Mouse (Mus musculus) ES-E14 (cell line): Measurements from ENCODE around the gene Bzw1. TPM values are rescaled to one million over a fixed set of nuclear protein-coding genes. Genes with fewer than 3 reads are reported as not detected.
A peak's percentile ranks its signal among the peaks of the same experiment; 100 is the strongest.

Source experiments
- DNase-seq: peaks from one replicate; pipeline ENCODE4 v3.0.0-alpha.2; 2013; ENCODE audit warnings: low read depth, low spot score
- H3K27ac ChIP-seq: 2 replicates; pipeline ENCODE4 v1.5.1; 2012; ENCODE audit warnings: low read depth, mild to moderate bottlenecking, low read length, moderate library complexity, mixed read lengths; ENCODE audit not compliant: poor library complexity, insufficient read depth, severe bottlenecking
- H3K36me3 ChIP-seq: 2 replicates; pipeline ENCODE4 v1.6.1; 2012; ENCODE audit warnings: mild to moderate bottlenecking, low read length, moderate library complexity, mixed read lengths; ENCODE audit not compliant: control insufficient read depth, poor library complexity, insufficient read depth, severe bottlenecking
- H3K4me1 ChIP-seq, 2 experiments: fragments of 150-350 bp in 1 of 2; sonication (generic) in 1 of 2; 2 replicates each; pipeline ENCODE4 v1.6.1; 2012; ENCODE audit warnings: low read length in 2 of 2, mild to moderate bottlenecking in 1 of 2, mixed read lengths in 1 of 2; ENCODE audit not compliant: control insufficient read depth in 2 of 2, insufficient read depth in 2 of 2, poor library complexity in 1 of 2
- H3K4me3 ChIP-seq, 2 experiments: fragments of 150-350 bp in 1 of 2; sonication (generic) in 1 of 2; 2 replicates each; pipeline ENCODE4 v1.5.1; 2012; ENCODE audit warnings: low read length in 2 of 2, low read depth in 1 of 2, mild to moderate bottlenecking in 1 of 2, mixed read lengths in 1 of 2; ENCODE audit not compliant: insufficient read depth in 1 of 2, poor library complexity in 1 of 2, severe bottlenecking in 1 of 2
- H3K9ac ChIP-seq: 2 replicates; pipeline ENCODE4 v1.6.1; 2012; ENCODE audit warnings: low read depth, mild to moderate bottlenecking, low read length, mixed read lengths; ENCODE audit not compliant: poor library complexity, insufficient read depth, severe bottlenecking
- H3K9me3 ChIP-seq: fragments of 150-350 bp; sonication (generic); 2 replicates; pipeline ENCODE4 v1.6.1; 2012; ENCODE audit warnings: low read depth, mild to moderate bottlenecking, low read length; ENCODE audit not compliant: control insufficient read depth, insufficient read depth
- CHD2 ChIP-seq: IDR thresholded peaks from 2 replicates; pipeline ENCODE4 v1.6.1; 2014; ENCODE audit warnings: mild to moderate bottlenecking, low read depth, low read length, inconsistent platforms
- HCFC1 ChIP-seq: IDR thresholded peaks from 2 replicates; pipeline ENCODE4 v1.6.1; 2012; ENCODE audit warnings: low read length, inconsistent platforms, borderline replicate concordance; ENCODE audit not compliant: insufficient read depth
- MAFK ChIP-seq: IDR thresholded peaks from 2 replicates; pipeline ENCODE4 v1.6.1; 2014; ENCODE audit warnings: mild to moderate bottlenecking, low read depth, low read length, inconsistent platforms; ENCODE audit not compliant: insufficient read depth
- ZC3H11A ChIP-seq: IDR thresholded peaks from 2 replicates; pipeline ENCODE4 v1.6.1; 2012; ENCODE audit warnings: low read depth, mild to moderate bottlenecking, inconsistent platforms, low read length, borderline replicate concordance
- ZNF384 ChIP-seq: IDR thresholded peaks from 2 replicates; pipeline ENCODE4 v1.6.1; 2012; ENCODE audit warnings: low read depth, low read length, inconsistent platforms
- in situ Hi-C, 2 experiments: fragments of 600-800 bp; cut with MboI; formaldehyde crosslinking; loops; one replicate each; pipeline ENCODE4 v1.15.1; 2025; ENCODE audit warnings: low sequenced_read_pairs in 2 of 2, inconsistent platforms in 1 of 2; ENCODE audit not compliant: unreplicated experiment in 2 of 2
- total RNA-seq: library from RNA; depleted of rRNA; stranded (reverse); fragments of 300-350 nt; gene quantifications from 2 replicates; pipeline ENCODE4 v1.2.3, GENCODE M21; 2012

The Bzw1 gene
- total RNA-seq, 1 experiment: 167 TPM

DNA sequence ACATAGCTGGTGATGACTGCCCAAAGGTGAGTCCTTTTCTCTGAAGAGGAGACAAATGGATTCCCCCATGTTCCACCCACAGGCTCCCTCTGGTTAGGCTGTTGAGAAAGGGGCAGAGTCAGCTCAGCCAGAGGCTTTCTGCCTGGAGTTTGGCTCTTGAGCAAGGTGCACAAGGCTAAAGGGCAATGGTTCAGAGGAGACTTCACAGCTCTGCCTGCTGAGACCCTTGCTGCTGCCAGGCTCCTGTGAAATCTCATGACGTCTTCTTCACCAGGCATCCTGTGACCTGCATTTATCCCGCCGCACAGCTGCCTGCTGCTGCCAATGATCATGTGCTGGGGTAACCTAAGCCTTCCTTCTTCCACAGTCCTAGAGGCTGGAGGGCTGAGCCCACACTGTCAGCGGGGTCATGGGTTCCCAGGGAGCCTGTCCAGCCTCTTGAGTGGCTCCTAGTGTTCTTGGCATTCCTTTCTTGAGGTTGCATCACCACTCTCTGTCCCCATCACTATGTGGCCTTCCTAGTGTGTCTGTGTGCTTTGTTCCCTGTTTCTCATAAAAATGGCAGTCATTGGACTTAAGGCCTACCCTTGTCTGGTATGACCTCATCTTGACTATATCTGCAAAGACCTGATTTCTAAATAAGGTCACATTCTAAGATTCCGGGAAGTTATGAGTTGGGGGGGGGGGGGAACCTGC is 10.0 kb upstream of the Bzw1 start:
- no peak for DNase-seq
- Histone ChIP-seq H3K4me1 (0 out of 4 replicates have a peak, but pooled peaks cover 0 to 3% of the 10 kb centered on the region in 2 experiments), H3K9me3 (no peaks in the 10 kb centered on the region), H3K36me3 (no peaks in the 10 kb centered on the region), H3K9ac (no peak overlapping the region), H3K4me3 (no peak overlapping the region), H3K27ac (no peak overlapping the region)
- in situ Hi-C loops: no loop called here
- no peak for TF ChIP-seq ZC3H11A

DNA sequence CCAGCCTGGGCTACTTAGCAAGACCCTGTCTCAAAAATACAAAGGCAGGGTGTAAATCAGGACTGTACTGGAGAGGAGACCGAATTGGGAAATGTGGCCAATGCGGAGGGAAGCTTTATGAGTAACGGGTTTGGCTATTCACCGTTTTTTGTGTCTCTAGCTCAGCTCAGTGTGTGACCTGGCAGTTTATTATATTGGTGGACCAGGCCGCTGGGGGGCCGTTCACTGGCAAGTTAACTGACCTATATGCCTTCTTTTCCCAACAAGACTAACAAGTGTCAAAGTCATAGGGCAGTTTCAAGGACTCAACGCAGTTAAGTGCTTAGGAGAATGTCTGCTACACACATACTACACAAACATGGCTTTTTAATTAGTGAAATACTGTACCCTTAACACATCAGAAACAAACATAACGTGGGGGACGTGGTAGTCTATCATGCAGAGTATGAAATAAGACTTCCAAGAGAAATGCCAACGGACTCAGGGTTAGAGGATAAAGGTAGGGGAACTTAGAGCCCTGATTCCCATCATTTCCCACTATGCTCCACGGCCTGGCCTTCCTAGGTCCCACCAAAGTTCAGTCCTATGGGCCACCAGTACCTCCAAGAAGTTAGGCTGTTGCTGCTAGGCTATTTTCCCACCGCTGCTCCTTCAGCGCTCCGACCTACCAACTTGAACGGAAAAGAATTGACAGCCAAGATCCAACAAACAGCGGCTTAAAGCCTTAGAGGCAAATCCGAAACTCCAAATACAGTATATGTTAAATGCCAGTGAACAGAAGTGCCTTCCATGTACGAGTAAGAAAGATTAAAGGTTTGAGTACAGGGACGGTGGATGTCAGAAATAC is 1.1 kb upstream of the Bzw1 start:
- Histone ChIP-seq H3K27ac (no peak overlapping the region), H3K4me1 (no peaks in the 10 kb centered on the region), H3K36me3 (peaks cover 12% of the 10 kb centered on the region), H3K4me3 (peak overlapping the region; percentile 66 to 85), H3K9ac (peak overlapping the region; percentile 72), H3K9me3 (no peaks in the 10 kb centered on the region)
- no peak for TF ChIP-seq ZC3H11A
- no peak for TF ChIP-seq ZNF384
- TF ChIP-seq CHD2: no peak
- no peak for TF ChIP-seq MAFK
- TF ChIP-seq HCFC1: no peak
- in situ Hi-C loops: no loop called here
- no peak for DNase-seq

DNA sequence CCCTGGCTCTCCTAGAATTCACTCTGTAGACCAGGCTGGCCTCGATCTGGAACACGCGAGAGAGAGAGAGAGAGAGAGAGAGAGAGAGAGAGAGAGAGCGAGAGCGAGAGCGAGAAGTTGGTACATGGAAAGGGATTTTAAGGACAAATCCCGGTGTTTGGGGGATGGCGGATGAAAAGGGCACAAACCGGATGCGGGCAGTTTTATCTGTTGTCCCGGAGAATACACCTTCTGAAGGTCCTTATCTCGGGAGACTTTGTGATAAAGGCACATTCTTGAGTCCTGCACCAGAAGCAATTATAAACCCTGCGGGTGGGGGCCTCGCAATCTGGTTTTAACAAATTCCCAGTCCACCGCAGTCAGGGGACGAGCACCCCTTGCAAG is 438 bp upstream of the Bzw1 start:
- Histone ChIP-seq H3K9ac (peak overlapping the region; percentile 72), H3K4me3 (peak overlapping the region; percentile 66 to 85), H3K4me1 (no peaks in the 10 kb centered on the region), H3K9me3 (no peaks in the 10 kb centered on the region), H3K27ac (no peak overlapping the region), H3K36me3 (peaks cover 18% of the 10 kb centered on the region)
- in situ Hi-C loops: no loop called here
- TF ChIP-seq HCFC1: no peak
- TF ChIP-seq CHD2: no peak
- no peak for TF ChIP-seq ZC3H11A
- no peak for TF ChIP-seq MAFK
- no peak for TF ChIP-seq ZNF384
- DNase-seq: no peak

DNA sequence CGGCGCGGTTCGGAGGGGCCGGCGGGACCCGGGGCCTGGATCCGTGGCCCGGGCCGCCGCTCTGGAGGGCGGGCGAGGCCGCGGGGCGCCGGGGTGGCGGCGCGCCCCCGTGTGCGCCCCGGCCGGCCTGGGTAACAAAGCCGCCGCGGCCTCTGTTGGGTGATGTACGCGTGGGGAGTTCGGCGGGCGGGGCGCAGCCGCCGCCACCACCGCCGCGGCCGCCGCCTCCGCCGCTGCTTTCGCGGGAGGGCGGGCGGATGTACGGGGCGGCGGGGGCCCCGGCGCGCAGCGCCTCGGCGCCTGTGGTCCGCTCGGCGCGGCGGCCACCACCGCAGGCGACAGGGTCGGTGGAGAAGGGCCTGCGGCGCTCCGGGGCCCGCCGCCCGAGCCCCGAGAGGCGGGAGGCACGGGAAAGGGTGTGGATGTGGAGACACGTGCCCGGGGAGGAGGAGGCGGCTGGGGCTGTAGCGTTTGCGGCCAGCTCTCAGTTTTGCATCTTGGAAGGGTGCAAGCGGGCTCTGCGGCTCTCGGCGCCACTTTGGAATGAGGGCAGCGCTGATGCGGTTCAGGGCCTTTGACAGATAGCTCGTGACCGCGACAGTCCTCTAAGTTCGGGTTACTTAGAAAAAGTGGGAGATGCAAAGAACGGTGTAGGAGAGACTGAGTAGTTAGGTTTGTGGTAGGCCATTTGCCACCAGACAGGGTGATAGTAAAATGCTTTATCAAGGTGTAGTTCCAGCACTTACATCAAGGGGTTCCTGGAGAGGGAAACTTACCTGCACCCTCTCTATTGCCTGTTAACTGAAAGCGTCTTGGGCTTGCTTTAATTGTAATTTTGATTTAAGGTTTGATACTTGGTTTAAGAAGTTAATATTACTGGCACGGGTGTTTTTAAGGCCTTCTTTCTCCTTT is 842 bp downstream of the Bzw1 start:
- no peaks in the 10 kb centered on the region for H3K9me3 ChIP-seq
- no peak for DNase-seq

More for the DNA sequence above, 842 bp downstream of the Bzw1 start:
- H3K36me3 ChIP-seq: peaks cover 28% of the 10 kb centered on the region
- H3K4me1 ChIP-seq: no peaks in the 10 kb centered on the region
- in situ Hi-C loops: no loop called here
- no peak for TF ChIP-seq ZC3H11A
- TF ChIP-seq HCFC1: peak; percentile 49; the same call in 1 of the 2 replicates
- H3K27ac ChIP-seq: peak overlapping the region; percentile 94
- H3K9ac ChIP-seq: peak overlapping the region; percentile 99
- H3K4me3 ChIP-seq: peak overlapping the region; percentile 95 to 98
